Mouse (Mus musculus) kidney, adult 11 months (tissue): ENCODE data around the gene Yif1a.

Experiments
- DNase-seq: peaks from one replicate; pipeline ENCODE4 v3.0.0; 2022

The Yif1a gene

GRCm38 (mm10) chr19:5060365-5061330 is 27.7 kb upstream of the Yif1a start:
- DNase-seq, result no peak

DNA sequence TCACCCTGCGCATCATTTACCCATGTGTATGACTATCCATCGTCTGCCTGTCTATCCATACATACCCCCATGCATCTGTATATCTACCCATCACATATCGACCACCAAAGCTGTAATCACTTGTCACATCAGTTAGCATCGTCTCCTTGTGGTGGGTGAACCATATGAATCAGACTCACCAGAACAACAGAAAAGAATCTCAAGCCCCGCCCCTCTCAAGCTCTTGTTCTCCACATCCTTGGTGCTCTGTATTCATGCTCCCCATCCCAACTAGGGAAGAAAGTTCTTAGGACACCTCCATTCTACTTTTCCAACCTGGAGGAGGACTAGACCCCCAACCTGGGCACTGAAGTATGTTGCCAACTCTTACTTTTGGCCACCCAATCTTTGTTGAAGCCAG is 26.3 kb upstream of the Yif1a start:
- DNase-seq, result no peak

- no peak for DNase-seq
Measured at GRCm38 (mm10) chr19:5062446-5062845, 25.9 kb upstream of the Yif1a start.

DNA sequence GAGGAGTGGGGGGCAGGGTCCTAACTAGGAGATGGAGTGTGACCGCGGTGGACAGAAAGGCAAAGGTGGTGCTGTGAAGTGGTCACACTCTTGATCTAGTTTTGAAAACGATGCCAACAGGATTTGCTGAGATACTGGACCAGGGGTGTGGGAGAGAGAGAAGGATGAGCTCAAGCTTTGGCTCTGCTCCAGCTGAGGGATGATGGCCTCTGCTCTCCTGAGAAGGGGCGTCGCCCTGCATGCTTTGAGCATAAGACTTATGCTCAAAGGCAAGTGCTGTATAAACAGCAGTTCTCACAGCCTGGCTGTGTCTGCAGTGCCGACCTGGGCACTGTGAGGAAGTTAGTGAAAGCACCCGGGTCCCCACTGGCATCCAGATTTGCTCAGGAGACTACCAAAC is 23.2 kb upstream of the Yif1a start:
- no peak for DNase-seq

DNA sequence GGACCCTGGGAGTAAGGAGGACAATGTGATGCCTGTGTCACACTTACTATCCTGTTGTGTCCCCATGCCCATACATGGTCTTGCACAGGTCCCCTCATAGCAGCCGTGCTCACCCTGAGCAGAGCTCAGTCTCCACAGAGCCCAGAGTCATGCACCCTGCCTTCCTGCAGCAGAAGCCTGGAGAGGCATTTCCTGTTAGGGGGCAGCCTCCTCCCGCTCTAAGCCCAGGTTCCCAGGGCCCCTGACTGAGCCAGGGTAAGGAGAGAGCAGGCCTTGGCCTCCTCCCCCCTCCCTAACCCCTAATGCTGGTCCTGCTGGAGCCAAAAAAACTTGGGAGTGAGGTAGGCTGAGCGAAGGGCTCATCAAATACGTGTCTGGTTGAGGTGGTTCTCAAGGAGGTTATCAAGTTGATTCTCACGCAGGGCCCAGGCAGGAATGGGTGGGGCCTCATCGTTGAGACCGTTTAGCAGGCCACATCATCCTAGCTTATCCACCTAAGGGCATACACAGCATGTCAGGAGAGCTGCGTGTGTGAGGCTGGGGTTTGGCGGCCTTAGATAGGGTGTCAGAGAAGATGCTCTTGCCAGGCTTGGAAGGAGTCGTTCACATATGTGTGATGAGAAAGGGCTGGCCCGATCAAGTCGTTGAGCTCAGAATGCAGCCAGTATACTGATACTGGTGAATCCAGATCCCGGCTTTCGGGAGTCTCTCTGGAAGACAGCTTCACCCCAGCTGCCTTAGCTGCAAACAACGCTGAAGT is 21.1 kb upstream of the Yif1a start:
- no peak for DNase-seq

DNA sequence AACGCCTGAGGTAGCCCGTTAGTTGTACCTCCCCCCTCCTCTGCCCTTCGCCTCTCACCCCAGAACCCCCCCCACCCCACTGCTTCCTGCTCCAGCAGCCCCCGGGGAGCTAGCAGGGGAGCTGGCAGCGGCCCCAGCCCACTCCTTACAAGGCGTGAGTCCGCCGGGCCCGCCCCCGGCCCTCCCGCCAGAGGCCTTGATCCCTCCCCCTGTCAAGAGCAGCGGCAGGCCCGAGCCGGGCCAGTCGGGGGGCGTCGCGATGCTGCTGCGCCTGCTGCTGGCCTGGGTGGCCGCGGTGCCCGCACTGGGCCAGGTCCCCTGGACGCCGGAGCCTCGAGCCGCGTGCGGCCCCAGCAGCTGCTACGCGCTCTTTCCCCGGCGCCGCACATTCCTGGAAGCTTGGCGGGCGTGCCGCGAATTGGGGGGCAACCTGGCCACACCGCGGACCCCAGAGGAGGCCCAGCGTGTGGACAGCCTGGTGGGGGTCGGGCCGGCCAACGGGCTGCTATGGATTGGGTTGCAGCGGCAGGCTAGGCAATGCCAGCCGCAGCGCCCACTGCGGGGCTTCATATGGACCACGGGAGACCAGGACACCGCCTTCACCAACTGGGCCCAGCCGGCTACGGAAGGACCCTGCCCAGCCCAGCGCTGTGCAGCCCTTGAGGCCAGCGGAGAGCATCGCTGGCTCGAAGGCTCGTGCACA is 20.3 kb upstream of the Yif1a start, which contains the start of gene Cd248:
Cd248 (plus strand) TSS at position 212 of the 703 bp plus-strand sequence.
- peak; percentile 45 for DNase-seq

DNA sequence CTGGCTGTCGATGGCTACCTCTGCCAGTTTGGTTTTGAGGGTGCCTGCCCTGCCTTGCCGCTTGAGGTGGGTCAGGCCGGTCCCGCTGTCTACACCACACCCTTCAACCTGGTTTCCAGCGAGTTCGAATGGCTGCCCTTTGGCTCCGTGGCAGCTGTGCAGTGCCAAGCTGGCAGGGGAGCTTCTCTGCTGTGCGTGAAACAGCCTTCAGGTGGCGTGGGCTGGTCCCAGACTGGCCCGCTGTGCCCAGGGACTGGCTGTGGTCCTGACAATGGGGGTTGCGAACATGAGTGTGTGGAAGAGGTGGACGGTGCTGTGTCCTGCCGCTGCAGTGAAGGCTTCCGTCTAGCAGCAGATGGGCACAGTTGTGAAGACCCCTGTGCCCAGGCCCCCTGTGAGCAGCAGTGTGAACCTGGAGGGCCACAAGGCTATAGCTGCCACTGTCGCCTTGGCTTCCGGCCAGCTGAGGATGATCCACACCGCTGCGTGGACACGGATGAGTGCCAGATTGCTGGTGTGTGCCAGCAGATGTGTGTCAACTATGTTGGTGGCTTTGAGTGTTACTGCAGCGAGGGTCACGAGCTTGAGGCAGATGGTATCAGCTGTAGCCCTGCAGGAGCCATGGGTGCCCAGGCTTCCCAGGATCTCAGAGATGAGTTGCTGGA is 19.6 kb upstream of the Yif1a start:
- DNase-seq, result no peak

DNA sequence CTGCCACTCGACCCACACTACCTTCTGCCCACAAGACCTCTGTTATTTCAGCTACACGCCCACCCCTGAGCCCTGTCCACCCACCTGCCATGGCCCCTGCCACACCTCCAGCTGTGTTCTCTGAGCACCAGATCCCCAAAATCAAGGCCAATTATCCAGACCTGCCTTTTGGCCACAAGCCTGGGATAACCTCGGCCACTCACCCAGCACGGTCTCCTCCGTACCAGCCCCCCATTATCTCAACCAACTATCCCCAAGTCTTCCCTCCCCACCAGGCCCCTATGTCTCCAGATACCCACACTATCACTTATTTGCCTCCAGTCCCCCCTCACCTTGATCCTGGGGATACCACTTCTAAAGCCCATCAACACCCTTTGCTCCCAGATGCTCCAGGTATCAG is 18.9 kb upstream of the Yif1a start:
- DNase-seq, result no peak

DNA sequence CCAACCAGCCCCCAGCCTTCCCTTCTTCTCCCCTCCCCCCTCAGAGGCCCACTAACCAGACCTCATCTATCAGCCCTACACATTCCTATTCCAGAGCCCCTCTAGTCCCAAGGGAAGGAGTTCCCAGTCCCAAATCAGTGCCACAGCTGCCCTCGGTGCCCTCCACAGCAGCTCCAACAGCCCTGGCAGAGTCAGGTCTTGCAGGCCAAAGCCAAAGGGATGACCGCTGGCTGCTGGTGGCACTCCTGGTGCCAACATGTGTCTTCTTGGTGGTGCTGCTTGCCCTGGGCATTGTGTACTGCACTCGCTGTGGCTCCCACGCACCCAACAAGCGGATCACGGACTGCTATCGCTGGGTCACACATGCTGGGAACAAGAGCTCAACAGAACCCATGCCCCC is 18.4 kb upstream of the Yif1a start:
- DNase-seq, result no peak

GRCm38 (mm10) chr19:5071077-5071476 is 17.3 kb upstream of the Yif1a start:
- DNase-seq, result no peak

- DNase-seq, result peak; percentile 82
Measured at GRCm38 (mm10) chr19:5071545-5072369, 16.6 kb upstream of the Yif1a start.

DNA sequence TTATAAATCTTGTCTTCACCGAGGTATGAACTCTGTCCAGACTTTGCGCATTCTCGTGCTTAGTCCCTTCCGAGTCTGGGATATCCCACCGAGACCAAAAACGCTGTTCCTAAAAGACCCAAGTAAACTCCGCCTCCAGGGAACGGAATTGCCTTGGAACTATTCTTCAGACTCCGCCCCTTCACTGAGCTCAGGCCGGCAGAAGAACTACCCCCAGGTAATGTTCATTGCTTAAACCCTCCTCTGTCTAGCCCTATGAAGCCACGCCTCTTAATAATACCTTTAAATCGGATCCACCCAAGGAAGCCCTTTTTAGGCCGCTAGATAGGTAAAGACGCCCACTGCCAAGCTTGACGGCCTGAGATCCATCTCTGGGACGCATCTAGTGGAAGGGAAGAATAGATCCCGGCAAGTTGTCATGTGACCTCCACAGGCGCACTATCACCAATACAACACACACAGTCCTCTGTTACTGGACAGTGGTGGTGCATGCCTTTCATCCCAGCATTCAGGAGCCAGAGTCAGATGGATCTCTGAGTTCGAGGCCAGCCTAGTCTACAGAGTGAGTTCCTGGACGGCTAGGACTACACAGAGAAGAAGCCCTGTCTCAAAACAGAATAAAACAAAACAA is 15.8 kb upstream of the Yif1a start:
- DNase-seq, result no peak

- no peak for DNase-seq
Measured at GRCm38 (mm10) chr19:5073028-5073427, 15.3 kb upstream of the Yif1a start.

DNA sequence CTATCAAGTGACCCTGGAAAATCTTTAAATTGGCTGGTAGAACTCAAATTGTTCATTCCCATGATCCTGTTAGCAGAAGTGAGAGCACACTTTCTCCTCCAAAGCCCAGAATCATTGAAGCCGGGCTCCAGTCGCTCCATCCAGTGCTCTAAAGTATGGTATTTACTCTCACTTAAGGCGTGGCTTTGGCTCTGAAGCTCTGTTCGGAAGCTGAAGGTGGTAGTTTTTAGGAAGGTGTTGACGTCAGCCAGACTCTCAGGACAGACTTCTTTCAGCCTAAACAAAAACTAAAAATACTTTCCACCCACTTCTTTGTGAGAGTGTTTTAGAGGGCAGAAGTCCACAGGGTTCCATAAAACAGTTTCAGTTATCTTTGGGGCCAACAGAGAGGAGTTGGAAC is 14.8 kb upstream of the Yif1a start:
- no peak for DNase-seq

DNA sequence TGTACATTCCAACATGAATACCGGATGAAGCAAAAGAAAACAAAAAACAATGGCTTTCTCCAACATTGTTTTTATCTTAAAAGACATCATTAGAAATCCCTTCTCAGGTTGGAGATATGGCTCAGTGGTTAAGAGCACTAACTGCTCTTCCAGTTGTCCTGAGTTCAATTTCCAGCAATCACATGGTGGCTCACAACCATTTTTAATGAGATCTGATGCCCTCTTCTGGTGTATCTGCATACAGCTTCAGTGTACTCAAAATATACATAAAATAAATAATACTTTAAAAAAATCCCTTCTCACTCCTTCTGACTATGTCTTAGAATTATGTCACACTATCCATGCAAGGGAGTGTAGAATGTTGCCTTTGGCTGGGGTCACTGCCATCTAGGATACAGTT is 9.1 kb upstream of the Yif1a start:
- DNase-seq, result no peak

DNA sequence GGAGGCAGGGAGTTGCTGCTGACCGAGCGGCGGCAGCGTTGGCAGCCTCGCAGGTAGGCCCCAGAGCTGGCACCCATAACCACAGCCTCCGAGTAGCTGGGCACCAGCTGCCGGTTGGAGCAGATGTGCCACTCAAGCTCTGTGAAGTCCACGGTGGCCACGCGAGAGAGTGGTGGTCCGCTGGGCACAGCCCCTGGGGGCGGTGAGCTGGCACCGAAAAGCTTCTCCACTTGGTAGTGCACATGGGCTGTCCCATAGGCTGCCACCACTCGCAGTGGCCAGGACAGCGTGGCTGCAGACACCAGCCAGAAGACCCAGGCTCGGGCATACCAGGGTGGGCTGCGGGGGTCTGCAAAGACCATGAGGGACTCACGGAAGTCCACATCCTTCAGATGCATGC is 6.3 kb upstream of the Yif1a start:
- DNase-seq, result no peak

GRCm38 (mm10) chr19:5082596-5082995 is 5.7 kb upstream of the Yif1a start:
- DNase-seq, result no peak

GRCm38 (mm10) chr19:5083961-5084833 is 4.1 kb upstream of the Yif1a start:
- no peak for DNase-seq

DNA sequence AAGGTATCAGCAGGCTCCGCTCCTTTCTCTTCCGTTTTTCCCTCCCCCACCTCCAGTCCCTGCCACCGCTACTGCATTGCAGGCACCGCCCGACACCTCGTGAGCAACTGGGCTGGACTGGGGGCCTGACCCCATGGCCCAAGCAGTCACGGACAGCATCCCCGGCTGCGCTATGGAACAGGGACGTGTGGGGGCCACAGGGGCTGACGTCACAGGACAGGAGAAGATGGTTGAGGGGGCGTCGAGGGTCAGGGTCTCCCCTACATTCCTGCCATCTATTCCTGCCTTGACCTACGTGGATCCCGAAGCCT is 3.5 kb upstream of the Yif1a start:
- no peak for DNase-seq

DNA sequence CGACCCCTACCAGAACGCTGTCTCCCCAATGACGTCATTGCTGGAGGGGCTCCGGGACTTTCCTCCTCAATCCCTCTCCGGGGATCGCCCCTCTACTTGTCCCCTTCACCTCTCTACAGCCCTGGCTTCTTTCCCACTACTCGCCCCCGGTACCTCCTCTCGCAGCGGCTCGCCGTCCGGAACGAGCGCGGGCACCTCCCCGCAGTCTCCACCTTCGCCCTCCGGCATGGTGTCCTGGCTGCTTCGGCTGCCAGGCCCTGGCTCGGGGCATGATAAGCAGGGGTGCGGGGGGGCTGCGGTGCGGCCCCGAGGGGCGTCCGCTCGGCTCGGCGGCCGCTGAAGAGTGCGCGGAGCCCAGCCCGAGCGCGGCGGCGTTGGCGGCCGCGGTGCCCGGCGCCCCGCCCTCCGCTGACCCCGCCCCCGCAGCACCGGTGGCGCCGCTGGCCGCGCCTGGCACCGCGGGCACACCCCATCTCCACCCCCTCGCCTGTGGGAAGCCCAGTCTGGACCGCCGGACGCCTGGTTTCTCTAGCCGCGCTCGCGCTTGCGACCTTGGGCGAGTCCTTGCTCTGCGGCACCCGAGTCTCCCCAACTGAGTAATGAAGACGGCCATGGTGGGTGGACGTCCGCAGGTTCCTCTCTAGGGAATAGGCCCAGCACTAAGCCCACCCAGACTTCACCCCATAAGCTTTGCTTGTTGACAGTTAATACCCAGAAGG is 3.0 kb upstream of the Yif1a start, which contains the start of gene Tmem151a:
Tmem151a (minus strand) TSS at position 387 of the 719 bp plus-strand sequence.
- peak; percentile 67 for DNase-seq
